Mouse (Mus musculus) layer of hippocampus, adult 2 months (tissue): ENCODE data around the gene Gm17467. TPM values are rescaled to one million over a fixed set of nuclear protein-coding genes. Genes with fewer than 3 reads are reported as not detected.
"Not testable (repeated sequence)": the region's sequence is repeated elsewhere in the genome, so short reads cannot be mapped to it uniquely, and the experiment has no call there.

Source experiments
- DNase-seq, 2 experiments: peaks; one replicate each; pipeline ENCODE4 v3.0.0; 2022; ENCODE audit warnings: low spot score in 2 of 2
- H3K27ac ChIP-seq: fragments of 200-600 bp; 2 replicates; pipeline ENCODE4 v1.8.1; 2022
- H3K4me3 ChIP-seq: fragments of 200-600 bp; 2 replicates; pipeline ENCODE4 v1.8.1; 2022; ENCODE audit warnings: mild to moderate bottlenecking
- long read RNA-seq, 2 experiments: library from polyadenylated mRNA; stranded (forward); transcript quantifications; one replicate each; pipeline ENCODE4 v2.0.0; 2021; ENCODE audit warnings: borderline mapping rate in 2 of 2
- total RNA-seq, 2 experiments: library from RNA; stranded (reverse); gene quantifications; 2 replicates each; pipeline ENCODE4 v1.2.3; 2021

Gm17467 gene
- total RNA-seq, result not detected
- long read RNA-seq, experiment 1, result 0 reads
- long read RNA-seq, experiment 2, result 0 reads

DNA sequence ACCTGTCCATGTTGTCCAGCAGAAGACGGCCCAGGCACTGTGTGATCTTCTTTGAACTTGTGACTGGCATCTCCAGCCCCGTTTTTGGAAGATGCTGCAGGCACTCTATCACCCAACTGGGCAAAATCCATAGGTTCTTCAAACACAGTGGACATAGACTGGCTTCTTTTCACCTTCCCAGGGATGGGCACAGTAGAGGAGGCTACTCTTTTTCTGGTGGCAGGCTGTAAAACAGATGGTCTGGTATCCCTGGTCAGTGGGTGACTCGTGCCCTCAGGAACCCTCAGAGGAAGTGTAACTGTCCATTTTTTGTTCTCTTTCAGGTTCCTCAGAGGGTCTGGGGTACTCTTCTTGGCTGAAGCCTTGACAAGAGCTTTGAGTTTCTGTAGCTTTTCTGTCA is at the start of gene Gm17467:
Gene Gm17467, minus strand, starts transcription at position 101 of the 400 bp plus-strand sequence.
- DNase-seq, H3K4me3 ChIP-seq, H3K27ac ChIP-seq: not testable (repeated sequence)

Other genes with a start within 250 kb of the Gm17467 start
- 1 to 10 TPM in 1 of 2 experiments, not detected in 1; 2.5 TPM for gene Cldn34c2, start 123.1 kb downstream of the Gm17467 start, total RNA-seq
- not detected for gene Cldn34c3, start 88.9 kb upstream of the Gm17467 start, total RNA-seq